Mouse (Mus musculus): ENCODE measurements around the gene Rps6kb1.

- TF ChIP-seq CTCF (IDR thresholded peaks at IDR 0.05; ENCODE audit: extremely low read depth, insufficient read depth, low read length): no peak
- TF ChIP-seq POLR2A (IDR thresholded peaks at IDR 0.05; ENCODE audit: extremely low read depth, insufficient read depth, low read length): no peak
Observed at GRCm38 (mm10) chr11:86582543-86583260, 38.1 kb upstream of the Rps6kb1 start.

Measured in cortical plate, adult 2 months (tissue).